Mouse (Mus musculus) heart, adult 2 months (tissue): ENCODE measurements around the gene Gnb1l.

Source experiments
- CTCF ChIP-seq: fragments of 200-600 bp; IDR thresholded peaks from 2 replicates; pipeline ENCODE4 v1.8.1; 2022; ENCODE audit warnings: antibody characterized with exemption, mild to moderate bottlenecking, moderate library complexity
- EP300 ChIP-seq: fragments of 200-500 bp; IDR thresholded peaks from 2 replicates; pipeline ENCODE4 v1.6.1; 2011; ENCODE audit warnings: low read depth, low read length, control low read depth; ENCODE audit not compliant: insufficient read depth
- POLR2A ChIP-seq: fragments of 200-500 bp; IDR thresholded peaks from 2 replicates; pipeline ENCODE4 v1.6.1; 2011; ENCODE audit warnings: mild to moderate bottlenecking, low read depth, low read length, control low read depth; ENCODE audit not compliant: insufficient read depth

DNA sequence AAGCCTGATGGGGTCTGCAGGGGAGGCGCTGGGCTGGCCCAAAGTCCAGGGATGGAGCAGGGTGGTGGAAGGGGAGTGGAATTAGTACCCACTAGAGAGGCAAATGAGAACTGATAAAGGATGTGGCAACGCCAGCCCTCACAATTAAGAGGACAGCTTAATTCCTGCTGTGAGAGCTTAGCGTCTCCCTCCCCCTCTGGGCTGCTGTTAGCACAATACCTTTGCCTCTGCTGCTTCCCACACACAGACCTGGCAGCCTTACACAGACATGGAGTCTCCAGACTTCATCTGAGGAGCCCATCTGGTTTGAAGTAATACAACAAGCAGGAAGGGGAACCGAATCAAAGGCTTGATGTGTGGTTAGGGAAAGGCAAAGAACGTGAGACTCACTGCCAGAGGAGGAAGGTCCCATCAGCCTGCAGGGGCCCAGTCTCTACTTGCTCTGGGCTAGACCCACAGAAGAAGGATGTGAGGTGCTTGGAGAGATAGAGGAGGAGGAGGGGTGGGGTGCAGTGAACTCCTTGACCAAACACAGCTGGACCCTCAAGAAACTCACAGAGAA, 79.2 kb downstream of the Gnb1l start:
- TF ChIP-seq CTCF (no peak), EP300 (no peak), POLR2A (no peak)
